Mouse (Mus musculus) gastrocnemius, adult 8-10 months (tissue): ENCODE measurements around the gene Fastk. TPM values are rescaled to one million over a fixed set of nuclear protein-coding genes. Genes with fewer than 3 reads are reported as not detected.
A peak's percentile ranks its signal among the peaks of the same experiment; 100 is the strongest.

Experiments
- DNase-seq, 2 experiments: peaks; one replicate each; pipeline ENCODE4 v3.0.0; 2022; ENCODE audit warnings: low spot score in 2 of 2
- total RNA-seq, 4 experiments: library from RNA; stranded (reverse); gene quantifications; 2 replicates each; pipeline ENCODE4 v1.2.4; 2022

Gene Fastk
- 100 to 1,000 TPM; 188 to 243 (median 221) TPM for total RNA-seq

DNA sequence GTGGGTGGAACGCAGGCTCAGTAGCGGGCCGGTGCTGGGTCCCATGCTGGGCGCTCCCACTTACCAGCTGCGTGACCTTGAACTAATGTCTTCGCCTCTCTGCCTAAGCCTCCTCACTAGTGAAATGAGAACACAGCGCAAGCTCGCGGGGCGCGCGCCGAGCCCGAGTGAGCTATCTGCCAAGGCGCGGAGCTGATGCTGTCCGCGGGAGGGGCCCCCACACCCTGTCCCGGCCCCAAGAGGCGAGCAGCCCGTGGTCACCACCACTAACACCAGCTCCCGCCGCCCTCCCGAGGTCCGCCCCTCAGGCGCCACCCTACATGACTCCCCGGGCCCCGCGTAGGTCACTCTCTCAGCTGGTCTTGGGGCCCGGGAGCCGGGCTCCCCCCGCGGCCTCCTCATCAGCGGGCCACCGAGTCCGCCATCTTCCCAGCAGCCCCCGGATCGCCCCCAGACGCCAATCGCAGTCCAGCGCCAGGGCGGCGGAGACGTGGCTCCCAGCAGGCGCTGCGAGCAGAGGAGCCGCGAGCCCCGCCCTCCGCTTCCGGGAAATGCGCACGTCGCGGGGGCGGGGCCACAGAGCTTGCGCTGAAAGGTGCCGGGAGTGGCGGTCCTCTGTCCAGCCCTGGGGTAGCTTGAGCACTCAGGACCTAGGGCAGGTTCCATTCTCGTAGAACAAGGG is at the start of gene Fastk:
Fastk (minus strand) TSS at position 542 of the 682 bp plus-strand sequence.
- peak; percentile 86 to 94 for DNase-seq

DNA sequence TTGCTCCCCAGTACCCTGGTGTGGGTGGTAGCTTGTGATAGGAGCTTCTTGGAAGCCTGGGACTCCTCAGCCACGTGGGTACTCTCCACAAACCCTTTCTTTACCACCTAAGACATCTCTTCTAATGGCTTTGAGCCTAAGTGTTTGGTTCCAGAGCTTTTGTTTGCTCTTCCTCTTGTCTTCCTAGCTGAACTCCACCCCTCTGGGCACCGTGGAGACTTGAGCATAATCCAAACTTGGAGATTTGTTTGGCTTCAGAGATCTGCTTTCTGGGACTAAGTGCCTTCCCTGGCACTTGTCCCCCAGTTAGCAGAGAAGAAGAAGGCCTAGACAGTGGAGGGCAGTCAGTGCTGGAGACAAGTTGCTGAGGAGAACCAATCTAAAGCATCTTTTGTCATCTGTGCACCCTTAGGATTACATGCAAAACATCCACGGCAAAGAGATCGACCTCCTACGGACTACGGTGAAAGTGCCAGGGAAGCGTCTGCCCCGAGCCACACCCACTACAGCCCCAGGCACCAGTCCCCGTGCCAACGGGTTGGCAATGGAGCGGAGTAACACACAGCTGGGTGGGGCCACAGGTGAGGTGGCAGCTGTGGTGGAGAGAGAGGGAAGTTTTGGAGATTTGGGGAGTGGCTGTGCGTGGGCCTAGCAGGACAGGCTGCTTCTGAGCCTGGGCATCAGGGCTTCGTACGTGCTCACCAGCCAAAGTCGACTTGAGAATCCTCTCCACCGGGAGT is 47.6 kb upstream of the Fastk start:
- no peak for DNase-seq

DNA sequence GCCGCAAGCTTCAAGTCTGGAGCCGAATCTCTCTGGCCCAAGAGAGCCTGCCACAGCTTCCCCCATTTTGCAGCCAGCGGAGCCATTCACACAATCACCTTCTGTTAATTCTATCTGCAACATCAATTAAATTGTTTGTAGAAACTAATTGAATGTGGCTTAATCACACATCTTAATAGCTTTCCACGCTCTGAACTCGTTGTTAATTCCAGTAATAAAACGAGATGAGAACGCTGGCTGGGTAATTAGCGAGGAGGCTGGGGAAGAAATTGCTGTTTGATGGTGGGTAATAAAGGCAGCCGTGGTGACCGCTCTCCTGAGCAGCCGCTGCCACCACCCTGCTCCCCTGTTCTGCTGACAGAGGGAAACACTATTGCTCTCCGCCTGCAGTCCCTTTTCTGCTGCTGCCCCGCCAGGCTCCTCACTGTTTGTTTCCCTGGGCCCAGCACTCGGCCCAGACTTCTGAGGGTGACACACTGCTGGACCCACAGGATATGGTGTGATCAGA is 45.4 kb upstream of the Fastk start:
- DNase-seq, result no peak

DNA sequence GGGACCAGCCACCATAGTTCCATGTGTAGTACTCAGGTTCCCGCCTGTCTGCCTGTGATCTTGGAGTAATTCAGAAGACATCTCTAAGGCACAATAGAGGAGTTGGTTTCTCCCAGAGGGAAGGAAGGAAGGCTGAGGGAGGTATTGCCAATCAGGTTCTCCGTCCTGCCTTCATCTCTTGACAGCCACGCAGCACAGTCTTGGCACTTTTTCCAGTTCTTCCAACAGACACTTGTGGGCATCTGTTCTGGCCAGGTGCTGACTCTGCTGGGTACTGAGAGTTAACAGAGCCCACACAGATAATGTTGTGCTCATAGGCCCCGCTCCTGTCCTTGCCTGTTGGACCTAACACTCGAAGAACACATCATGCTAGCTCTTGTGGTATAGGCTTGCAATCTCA is 41.7 kb upstream of the Fastk start:
- DNase-seq, result no peak

DNA sequence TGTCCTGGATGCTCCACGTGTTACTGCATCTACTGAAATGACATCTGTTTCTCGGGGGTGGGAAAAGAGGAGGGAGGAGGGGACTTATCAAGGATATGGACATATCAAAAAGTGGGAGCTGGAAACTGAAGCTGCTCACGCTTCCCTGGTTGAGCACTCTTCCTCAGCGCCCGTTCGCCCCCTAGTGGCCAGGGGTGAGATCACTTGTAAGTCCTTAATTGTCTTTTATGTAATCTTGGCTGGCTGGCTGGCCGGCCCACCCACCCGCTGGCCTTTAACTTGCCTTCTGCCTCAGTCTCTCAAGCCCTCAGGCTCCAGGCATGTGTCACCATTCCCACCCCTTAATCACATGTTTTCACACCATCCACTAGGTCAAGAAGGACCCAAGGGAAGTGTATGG is 41.0 kb upstream of the Fastk start:
- DNase-seq, result peak; percentile 84 to 86

DNA sequence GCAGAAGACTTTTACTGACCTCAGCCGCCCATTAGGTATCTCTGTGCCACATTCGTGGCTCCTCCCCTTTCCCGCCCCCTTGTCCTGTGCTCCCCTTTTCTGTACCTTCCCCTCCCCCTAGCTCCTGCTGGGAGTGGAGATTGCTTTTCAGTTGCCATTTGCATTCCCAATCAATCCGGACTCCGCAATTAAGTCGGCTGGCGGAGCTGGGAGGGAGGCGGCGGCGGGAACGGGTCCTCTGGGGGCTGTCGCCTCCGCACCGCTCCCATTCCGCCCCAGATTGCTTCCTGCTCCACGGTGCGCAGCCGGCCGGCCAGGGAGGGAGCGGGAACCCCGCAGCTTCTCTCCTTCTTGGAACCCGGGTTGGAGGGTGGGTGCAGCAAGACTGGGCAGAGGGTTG is 39.9 kb upstream of the Fastk start:
- DNase-seq, result no peak

DNA sequence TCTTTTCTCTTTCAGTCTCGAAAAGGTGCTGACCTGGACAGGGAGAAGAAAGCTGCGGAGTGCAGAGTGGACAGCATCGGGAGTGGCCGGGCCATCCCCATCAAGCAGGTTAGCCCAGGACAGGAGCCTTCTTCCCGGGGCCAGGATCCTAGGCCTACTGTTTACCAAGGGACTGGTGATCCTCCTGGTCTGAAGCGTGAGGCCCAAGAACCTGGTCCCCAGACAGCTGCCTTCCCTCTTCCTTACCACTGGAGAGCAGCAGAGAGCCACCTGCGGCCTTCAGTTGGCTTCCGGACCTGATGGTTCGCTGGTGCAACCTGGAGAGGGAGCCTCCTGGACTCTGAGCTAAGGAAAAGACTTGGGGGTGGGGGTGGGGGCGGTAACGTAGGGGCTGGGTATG is 38.2 kb upstream of the Fastk start:
- DNase-seq, result peak in 1 of 2 experiments; percentile 34

DNA sequence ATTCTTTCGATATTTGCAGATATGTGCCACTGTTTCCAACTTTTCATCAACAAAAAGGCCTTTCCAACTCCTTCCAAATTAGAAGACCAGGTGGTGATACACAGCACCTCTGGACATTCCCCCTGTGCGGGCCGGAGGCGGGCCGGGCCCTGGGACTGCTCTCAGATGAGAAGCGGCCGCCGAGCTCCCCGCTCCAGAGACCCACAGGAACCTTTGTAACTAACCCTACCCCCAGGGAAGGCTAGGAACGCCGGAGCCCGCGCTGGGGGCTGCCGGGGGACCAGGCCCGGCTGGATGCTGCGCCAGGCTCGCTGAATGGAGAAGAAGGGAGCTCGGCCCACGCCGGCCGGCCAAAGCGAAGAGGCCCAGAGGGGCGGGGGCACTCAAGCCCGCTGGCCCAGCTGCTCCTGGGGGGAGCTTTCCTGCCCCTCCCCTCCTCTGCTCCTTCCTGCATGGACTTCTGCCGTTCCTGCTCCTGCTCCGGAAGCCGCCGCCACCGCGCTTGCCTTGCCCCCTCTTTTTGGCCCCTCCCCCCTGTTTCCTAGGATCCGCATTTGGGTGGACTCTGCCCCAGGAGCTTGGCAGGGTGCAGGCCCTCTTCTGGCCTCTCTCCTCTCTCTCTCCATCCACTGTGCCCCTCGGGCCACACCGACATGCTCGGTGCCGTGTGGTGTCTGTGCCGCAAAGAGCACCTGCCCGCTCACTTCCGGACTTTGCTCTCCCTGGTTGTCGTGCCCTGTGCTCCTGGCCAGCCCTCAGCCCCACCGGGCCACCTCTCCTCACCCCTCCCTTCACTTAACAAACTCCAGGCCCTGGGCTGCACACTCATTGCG is 37.4 kb upstream of the Fastk start:
- no peak for DNase-seq

DNA sequence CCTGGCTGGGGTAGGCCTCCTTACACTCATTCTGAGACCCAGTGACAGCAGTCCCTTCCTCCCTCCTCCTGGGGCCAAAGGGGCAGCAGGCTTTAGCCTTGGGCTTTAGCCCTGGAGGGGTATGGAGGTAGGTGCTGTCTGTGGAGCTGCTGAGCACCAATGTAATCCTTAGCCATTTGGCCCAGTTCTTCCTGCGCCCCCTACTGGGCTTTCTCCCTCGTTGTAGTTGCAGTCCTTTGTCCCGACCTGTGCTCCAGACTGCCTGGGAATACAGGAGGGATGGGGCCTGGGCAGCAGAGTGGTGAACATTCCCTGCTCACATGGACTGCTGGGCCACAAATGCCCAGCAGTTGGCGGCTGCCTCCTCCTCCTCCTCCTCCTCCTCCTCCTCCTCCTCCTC is 36.6 kb upstream of the Fastk start:
- DNase-seq, result no peak

DNA sequence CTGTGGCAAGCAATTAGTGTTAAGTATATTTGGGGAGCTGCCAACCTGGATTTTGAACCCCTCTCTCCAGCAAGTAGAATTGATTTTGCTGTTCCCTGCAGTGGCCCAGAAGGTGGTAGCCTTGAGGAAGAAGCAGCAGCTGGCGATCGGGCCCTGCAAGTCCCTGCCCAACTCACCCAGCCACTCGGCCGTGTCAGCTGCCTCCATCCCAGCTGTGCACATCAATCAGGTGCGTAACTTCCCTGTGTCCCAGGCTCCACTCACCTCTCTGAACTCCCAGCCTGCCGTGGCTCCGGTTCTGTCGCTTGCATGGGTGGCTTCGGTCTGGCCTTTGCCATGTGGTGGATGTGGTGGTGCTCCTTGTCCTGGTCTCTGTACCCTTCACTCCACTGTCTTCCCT is 32.8 kb upstream of the Fastk start:
- DNase-seq, result no peak

DNA sequence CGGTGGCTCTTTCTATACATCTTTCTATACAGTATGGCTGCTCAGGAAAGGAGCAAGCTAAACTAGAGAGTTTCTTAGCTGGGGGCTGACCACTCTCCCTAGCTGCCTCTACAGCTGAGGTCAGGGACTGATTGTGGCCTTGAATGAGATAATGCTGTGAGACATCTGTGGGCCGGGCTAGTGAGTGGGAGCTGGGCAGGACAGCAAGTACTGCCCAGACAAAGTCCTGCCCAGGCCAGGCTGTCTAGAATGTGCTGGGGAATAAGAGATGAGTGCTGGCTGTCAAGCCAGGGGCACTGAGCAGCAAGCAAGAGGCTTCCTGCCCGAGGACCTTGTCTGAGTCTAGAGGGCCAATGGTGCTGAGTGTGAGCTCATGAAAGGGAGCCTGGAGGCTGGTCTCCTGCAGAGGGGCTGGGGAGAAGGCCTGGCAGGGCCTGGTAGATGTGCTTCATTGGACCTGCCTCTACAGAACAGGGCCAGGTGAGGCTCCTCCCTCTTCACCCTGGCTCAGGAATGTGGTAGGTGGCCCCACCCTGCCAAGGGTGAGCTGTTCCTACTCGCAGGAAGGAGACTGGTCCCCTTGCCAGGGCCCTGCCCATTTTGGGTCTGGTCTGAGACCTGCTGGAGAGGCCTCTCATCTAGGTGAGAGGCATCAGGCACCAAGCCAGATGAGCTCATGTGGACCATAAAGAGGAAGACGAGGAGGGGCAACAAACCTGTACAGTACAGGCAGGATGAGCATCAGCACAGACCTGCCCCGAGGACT is 30.6 kb upstream of the Fastk start:
- no peak for DNase-seq

DNA sequence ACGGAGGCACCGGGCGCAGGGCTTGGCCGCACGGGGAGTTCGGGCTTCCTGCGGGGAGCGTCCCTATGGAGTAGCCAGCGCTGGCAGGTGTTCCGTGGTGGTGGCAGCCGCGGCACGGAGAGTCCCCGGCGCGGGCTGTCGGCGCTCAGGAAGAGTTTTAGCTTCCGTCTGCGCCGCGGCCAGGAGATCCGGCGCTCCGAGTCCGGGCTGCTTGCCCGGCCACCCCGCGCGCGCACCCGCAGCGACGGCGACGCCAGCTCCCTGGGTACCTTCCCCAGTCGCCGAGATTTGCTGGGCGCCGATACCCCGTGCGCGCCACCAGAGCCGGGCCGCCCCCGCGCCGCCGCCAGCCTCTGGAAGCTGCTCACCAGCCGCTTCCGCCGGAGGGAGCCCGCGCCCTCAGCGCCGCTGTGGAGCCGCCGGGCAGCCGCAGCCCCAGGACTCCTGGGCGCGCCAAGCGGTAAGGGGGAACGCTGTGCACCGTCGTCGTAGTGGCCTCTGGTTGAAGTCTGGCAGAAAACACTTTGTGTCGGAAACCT is 29.7 kb upstream of the Fastk start:
- peak in 1 of 2 experiments; percentile 19 for DNase-seq

DNA sequence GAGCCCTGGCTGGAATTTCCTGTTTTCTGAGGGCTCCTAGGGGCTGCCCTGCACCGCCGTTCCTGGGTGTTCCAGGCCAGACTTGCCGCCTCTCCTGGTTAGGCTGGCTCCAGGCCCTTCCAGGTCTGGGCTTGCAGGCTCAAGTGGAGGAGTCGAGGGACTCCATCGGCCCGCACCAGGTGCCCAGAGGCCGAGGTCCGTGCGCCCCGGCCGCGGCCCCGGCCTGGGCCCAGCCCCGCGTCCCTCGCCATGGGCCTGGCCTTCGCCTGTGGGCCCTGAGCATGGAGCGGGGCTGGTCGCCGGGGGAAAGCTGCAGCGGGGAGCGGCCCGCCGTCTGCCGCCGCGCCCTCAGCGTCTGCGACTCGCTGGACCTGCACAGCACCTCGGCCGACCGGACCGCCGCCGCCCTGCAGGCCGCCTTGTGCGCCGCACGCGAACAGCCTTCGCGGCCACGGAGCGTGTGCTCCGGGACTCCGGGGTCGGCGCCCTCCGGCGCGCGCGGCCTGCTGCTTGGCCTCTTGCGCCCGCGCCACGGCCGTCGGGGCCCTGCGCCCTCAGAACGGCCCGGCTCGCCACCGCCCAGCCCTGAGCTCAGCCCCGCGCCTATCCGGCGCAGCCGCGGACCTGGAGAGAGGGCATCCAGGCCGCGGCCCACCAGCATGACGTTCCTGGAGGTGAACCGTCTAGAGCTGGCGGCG is 29.1 kb upstream of the Fastk start:
- no peak for DNase-seq

DNA sequence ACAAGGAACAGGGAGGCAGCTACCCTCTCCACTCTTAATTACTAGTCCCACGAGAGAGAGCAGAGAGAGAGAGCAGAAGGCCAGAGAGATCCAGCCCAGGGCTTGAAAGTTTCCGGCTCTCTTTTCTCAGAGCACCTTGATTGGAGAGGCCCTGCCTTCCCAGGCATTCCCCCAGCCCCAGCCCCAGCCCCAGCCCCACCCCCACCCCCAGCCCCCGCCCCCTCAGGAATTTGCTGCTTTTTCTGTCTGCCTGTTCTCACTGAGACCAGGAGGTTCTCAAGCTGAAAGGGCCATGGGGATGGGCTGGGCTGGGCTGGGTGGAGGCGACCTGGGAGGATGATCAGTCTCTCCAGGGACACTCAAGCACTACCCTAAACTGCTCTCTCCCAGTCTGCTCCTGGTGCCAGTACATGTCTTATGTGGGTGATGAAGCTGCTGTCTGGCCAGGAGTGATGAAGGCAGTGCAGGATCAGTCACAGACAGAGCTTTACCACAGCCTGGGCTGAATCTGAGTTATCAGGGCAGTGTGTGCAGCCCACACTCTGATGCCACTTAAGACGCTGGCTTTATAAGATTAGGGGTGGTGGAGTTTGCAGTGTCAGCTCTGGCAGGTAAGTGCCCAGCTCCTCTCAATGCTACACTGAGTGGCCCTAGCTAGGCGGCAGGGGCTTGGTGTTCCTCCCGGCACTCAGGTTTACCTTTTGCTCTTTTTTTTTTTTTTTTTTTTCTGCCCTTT is 28.0 kb upstream of the Fastk start:
- no peak for DNase-seq

DNA sequence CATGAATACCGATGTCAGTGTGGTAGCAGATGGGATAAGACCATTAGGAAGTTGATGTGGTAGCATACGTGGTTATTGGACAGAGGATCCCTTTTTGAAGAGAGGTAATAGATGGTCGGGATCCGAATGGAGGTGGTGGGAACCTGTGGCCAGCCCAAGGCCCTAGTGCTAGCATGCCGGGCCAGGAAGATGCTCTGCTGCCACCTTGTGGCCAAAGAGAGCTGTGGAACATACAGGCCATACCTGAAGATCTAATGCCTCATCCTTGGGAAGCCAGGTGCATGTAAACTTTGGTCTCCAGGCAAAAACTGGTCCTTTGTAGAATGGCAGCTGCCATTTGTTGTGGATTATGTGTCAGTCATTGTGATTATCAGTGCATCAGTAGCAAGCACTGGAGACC is 25.5 kb upstream of the Fastk start:
- DNase-seq, result peak; percentile 48 to 63

DNA sequence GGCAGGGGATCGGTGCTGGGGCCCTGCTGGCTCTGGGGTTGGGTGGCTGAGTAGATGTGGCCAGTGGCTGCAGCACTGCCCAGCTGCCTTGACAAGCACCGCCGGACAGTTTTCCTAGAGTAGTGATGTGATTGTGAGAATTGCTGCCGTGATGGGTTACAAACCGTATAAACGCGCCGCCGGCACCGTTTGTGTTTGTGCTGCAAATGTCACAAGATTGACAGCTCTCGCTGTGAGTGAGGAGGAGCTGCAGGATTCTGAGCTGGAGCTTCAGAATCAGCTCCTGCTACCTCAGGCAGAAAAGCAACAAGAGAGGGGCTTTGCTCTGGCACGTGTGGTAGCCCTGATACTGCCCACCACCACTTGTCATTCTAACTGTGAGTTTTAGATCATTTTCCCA is 21.7 kb upstream of the Fastk start:
- no peak for DNase-seq

DNA sequence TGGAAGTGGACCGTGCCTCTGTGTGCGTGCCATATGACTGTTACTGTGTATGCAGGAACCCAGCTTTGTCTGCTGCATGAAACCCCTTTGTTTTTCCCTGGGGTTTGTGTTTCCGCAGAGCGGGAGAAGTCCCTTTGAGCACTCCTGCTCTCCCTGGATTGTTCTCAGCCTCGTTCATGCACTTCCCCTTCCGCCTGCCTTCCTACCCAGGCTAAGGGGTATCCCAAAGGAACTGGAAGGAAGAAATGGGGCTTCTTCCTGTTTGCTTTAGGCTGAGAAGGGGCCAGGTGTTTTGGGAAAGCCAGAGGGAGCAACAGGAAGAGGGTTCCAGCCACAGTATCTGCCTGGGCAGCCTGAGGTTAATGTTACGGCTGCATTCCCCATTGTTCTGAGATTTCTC is 10.5 kb upstream of the Fastk start:
- DNase-seq, result no peak

DNA sequence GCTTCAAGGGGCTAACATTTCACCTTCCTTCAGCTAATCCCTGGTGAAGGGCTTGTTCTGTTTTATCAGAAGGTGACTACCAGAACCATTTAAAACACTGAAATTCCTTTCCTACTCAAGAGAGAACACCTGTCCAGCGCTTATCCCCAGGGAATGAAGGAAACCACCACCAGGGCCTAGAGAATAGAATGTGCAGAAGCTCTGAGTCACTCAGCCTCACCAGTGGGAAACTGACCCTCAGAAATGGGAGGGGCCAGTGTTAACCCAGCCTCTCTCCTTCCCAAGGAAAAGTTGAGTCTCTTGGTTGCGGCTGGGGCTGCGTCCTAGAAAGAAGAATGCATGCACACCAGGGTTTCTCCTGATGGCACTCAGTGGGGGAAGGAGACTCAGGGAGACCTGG is 10.0 kb upstream of the Fastk start:
- no peak for DNase-seq

DNA sequence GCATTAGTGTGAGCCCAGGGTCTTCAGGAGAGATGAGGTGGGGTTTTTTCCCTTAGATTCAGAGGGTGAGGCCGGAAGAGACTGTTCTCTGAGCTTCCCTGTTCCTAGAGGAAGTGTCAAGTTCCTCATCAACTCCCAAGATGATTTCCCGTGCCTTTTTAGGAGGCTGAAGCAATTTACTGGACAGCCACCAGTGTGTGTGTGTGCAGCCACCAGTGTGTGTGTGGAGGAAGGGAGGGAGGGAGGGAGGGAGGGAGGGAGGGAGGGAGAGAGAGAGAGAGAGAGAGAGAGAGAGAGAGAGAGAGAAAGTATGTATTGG is 8.9 kb upstream of the Fastk start:
- DNase-seq, result no peak
